Mouse (Mus musculus): ENCODE measurements at regions not wholly inside any gene's neighbourhood (a gene's known extent, or its start where the extent isn't known, plus 50 kb on each side); places are given as distances from the start of the nearest gene placed in this dataset.

DNA sequence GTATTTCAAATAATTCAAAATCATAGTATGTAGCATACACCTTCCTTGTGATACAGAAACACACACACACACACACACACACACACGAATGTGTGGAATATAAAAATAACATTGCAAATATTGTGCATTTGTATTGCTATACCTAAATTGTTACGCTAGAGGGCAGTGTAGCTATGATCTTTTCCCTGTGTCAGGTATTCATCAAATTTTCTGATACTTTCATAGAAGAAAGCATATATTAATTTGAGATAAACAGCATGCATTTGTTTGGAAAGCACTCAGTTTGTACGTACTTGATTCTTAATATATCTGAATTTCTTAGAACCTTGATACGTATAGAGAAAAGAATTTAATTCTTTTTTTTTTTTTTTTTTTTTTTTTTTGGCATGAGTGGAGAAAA, 1700.9 kb upstream of the Sel1l start:
- WGBS = 28% methylated on average over 4 of the region's 4 CpGs
- Histone ChIP-seq H3K27ac (replicated peaks; ENCODE audit: insufficient read depth, low read depth, low read length) (no peak overlapping the region), H3K79me2 (ENCODE audit: control insufficient read depth, insufficient read depth, low read length) (no peaks in the 10 kb centered on the region), H3K9ac (ENCODE audit: low read depth, low read length) (no peak overlapping the region), H3K4me3 (ENCODE audit: insufficient read depth, low read depth, low read length) (no peak overlapping the region), H3K27me3 (ENCODE audit: control insufficient read depth, insufficient read depth, low read length) (no peaks in the 10 kb centered on the region), H3K4me1 (ENCODE audit: control insufficient read depth, insufficient read depth, low read length) (no peaks in the 10 kb centered on the region), H3K36me3 (ENCODE audit: control insufficient read depth, insufficient read depth, low read length) (no peaks in the 10 kb centered on the region)
- TF ChIP-seq CTCF (IDR thresholded peaks at IDR 0.05; ENCODE audit: low read depth, low read length) (no peak), POLR2A (IDR thresholded peaks at IDR 0.05; ENCODE audit: extremely low read depth, insufficient read depth, low read length) (no peak)
- DNase-seq (ENCODE audit: extremely low read depth, low read depth, low spot score) = peak; percentile 2

DNA sequence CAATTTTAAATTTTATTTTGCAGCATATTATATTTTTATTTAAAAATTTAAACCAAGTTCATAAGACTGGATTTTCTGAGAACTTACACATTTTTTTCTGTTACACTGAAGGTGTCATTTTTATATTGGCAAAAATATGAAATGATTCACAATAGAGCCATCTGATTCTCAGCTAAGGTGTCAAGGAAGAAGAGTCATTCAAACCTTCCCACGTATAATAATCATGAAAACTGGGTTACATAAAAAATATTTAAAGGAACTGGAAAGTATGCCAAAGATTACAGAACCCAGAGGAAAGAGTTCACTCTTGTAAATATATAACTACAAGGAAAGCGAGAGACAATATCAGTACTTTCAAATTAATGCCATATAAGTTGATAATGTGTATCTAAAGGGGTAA, 1674.5 kb upstream of the Sel1l start:
- TF ChIP-seq POLR2A (IDR thresholded peaks at IDR 0.05; ENCODE audit: extremely low read depth, insufficient read depth, low read length) = no peak
- no peak for TF ChIP-seq CTCF (IDR thresholded peaks at IDR 0.05; ENCODE audit: low read depth, low read length)
- H3K4me3 ChIP-seq (ENCODE audit: insufficient read depth, low read depth, low read length) = no peak overlapping the region
- 71% methylated on average over 2 of the region's 2 CpGs for WGBS

DNA sequence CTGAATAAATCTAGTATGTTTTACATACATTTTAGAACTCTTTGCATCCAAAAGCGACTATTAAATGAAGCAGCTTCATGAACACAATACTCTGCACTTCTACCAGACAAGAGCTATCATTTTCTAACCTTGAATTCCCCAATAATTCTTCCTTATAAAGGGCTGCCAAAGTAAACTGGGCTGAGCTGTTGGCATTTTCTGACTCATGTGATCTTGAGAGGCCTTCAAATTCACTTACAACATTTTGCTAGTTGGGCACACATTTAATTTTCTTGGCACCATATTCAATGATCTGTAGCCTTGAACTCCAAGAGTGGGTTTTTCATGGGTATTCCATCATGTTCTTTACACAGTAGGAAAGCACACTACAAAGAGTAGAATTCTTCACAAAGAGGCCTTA, 1637.4 kb upstream of the Sel1l start:
- WGBS = 51% methylated on average over 1 of the region's 1 CpGs
- H3K79me2 ChIP-seq (ENCODE audit: control insufficient read depth, insufficient read depth, low read length) = no peaks in the 10 kb centered on the region
- TF ChIP-seq POLR2A (IDR thresholded peaks at IDR 0.05; ENCODE audit: extremely low read depth, insufficient read depth, low read length) = no peak
- no peak for TF ChIP-seq CTCF (IDR thresholded peaks at IDR 0.05; ENCODE audit: low read depth, low read length)

More for the DNA sequence above, 1674.5 kb upstream of the Sel1l start:
- H3K27me3 ChIP-seq (ENCODE audit: control insufficient read depth, insufficient read depth, low read length) = no peaks in the 10 kb centered on the region
- H3K36me3 ChIP-seq (ENCODE audit: control insufficient read depth, insufficient read depth, low read length) = no peaks in the 10 kb centered on the region
- H3K27ac ChIP-seq (replicated peaks; ENCODE audit: insufficient read depth, low read depth, low read length) = no peak overlapping the region
- no peaks in the 10 kb centered on the region for H3K79me2 ChIP-seq (ENCODE audit: control insufficient read depth, insufficient read depth, low read length)
- H3K4me1 ChIP-seq (ENCODE audit: control insufficient read depth, insufficient read depth, low read length) = no peaks in the 10 kb centered on the region
- DNase-seq (ENCODE audit: extremely low read depth, low read depth, low spot score) = no peak
- no peak overlapping the region for H3K9ac ChIP-seq (ENCODE audit: low read depth, low read length)

DNA sequence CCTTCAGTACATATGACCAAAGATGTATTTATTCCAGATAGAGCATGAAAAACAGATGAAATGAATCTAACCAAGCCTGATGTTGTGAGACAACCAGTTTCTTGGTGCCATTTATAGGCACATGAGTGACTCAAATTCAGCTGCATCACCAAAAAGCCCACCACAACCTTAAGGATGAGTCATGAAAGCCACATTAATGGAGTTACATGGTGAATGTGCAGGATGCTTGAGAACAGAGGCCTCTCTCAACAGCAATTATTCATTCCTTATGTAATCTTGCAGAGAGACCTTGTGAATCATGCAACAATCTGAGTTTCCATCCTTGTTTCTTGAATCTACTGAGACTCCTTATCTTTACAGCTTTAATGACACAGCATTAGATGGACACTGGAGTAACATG, 1613.1 kb upstream of the Sel1l start:
- Histone ChIP-seq H3K9ac (ENCODE audit: low read depth, low read length) (no peak overlapping the region), H3K4me1 (ENCODE audit: control insufficient read depth, insufficient read depth, low read length) (no peaks in the 10 kb centered on the region), H3K79me2 (ENCODE audit: control insufficient read depth, insufficient read depth, low read length) (no peaks in the 10 kb centered on the region), H3K27me3 (ENCODE audit: control insufficient read depth, insufficient read depth, low read length) (no peaks in the 10 kb centered on the region), H3K4me3 (ENCODE audit: insufficient read depth, low read depth, low read length) (no peak overlapping the region), H3K36me3 (ENCODE audit: control insufficient read depth, insufficient read depth, low read length) (no peaks in the 10 kb centered on the region), H3K27ac (replicated peaks; ENCODE audit: insufficient read depth, low read depth, low read length) (no peak overlapping the region)
- TF ChIP-seq POLR2A (IDR thresholded peaks at IDR 0.05; ENCODE audit: extremely low read depth, insufficient read depth, low read length) = no peak
- no peak for TF ChIP-seq CTCF (IDR thresholded peaks at IDR 0.05; ENCODE audit: low read depth, low read length)
- no peak for DNase-seq (ENCODE audit: extremely low read depth, low read depth, low spot score)

More for the DNA sequence above, 1637.4 kb upstream of the Sel1l start:
- DNase-seq (ENCODE audit: extremely low read depth, low read depth, low spot score) = no peak
- Histone ChIP-seq H3K27me3 (ENCODE audit: control insufficient read depth, insufficient read depth, low read length) (no peaks in the 10 kb centered on the region), H3K4me1 (ENCODE audit: control insufficient read depth, insufficient read depth, low read length) (no peaks in the 10 kb centered on the region), H3K27ac (replicated peaks; ENCODE audit: insufficient read depth, low read depth, low read length) (no peak overlapping the region), H3K4me3 (ENCODE audit: insufficient read depth, low read depth, low read length) (no peak overlapping the region), H3K36me3 (ENCODE audit: control insufficient read depth, insufficient read depth, low read length) (no peaks in the 10 kb centered on the region), H3K9ac (ENCODE audit: low read depth, low read length) (no peak overlapping the region)

DNA sequence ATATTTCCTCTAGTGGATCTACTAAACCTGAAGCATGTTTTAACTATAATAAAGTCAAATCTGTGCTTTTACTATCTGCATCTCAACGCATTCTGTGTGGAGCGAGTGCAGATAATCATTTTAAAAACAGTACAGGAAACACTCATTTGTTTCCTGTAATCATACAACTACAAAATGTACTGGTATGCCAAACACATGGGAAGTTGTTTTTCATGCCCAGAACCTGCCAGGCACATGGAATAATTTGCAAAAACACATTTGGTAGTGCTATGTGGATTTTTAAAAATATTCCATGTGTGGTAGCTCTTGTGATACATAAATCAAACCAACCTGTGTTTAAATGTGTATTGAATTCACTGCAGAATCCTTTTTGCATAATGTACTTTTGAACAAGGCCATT, 1600.5 kb upstream of the Sel1l start:
- 66% methylated on average over 2 of the region's 2 CpGs for WGBS
- H3K27me3 ChIP-seq (ENCODE audit: control insufficient read depth, insufficient read depth, low read length) = no peaks in the 10 kb centered on the region
- no peak overlapping the region for H3K4me3 ChIP-seq (ENCODE audit: insufficient read depth, low read depth, low read length)
- no peaks in the 10 kb centered on the region for H3K4me1 ChIP-seq (ENCODE audit: control insufficient read depth, insufficient read depth, low read length)
- no peak overlapping the region for H3K27ac ChIP-seq (replicated peaks; ENCODE audit: insufficient read depth, low read depth, low read length)
- H3K79me2 ChIP-seq (ENCODE audit: control insufficient read depth, insufficient read depth, low read length) = no peaks in the 10 kb centered on the region
- TF ChIP-seq CTCF (IDR thresholded peaks at IDR 0.05; ENCODE audit: low read depth, low read length) (no peak), POLR2A (IDR thresholded peaks at IDR 0.05; ENCODE audit: extremely low read depth, insufficient read depth, low read length) (no peak)
- H3K36me3 ChIP-seq (ENCODE audit: control insufficient read depth, insufficient read depth, low read length) = no peaks in the 10 kb centered on the region
- DNase-seq (ENCODE audit: extremely low read depth, low read depth, low spot score) = no peak
- no peak overlapping the region for H3K9ac ChIP-seq (ENCODE audit: low read depth, low read length)

DNA sequence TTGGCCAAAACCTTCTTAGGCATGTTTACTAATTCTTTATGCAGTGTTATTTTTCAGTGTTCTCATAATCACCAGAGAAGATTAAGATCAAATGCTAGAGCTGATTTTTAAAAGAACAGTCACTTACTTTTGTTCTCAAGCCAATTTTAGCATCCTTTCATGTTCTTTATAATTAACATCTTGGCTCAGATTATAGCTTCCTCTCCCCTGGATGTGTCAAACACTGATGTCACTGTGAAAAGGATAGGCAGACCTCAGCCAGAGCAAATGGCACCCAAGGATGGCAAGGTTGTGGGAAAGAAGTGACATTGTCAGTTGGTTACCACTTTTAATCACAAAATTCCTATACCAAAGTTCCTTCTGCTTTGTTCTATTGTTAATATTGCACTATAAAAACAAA, 1580.3 kb upstream of the Sel1l start:
- no peak for TF ChIP-seq CTCF (IDR thresholded peaks at IDR 0.05; ENCODE audit: low read depth, low read length)
- no peak for TF ChIP-seq POLR2A (IDR thresholded peaks at IDR 0.05; ENCODE audit: extremely low read depth, insufficient read depth, low read length)
- no peak overlapping the region for H3K27ac ChIP-seq (replicated peaks; ENCODE audit: insufficient read depth, low read depth, low read length)

More for the DNA sequence above, 1580.3 kb upstream of the Sel1l start:
- no peak for DNase-seq (ENCODE audit: extremely low read depth, low read depth, low spot score)
- Histone ChIP-seq H3K27me3 (ENCODE audit: control insufficient read depth, insufficient read depth, low read length) (no peaks in the 10 kb centered on the region), H3K36me3 (ENCODE audit: control insufficient read depth, insufficient read depth, low read length) (no peaks in the 10 kb centered on the region), H3K4me1 (ENCODE audit: control insufficient read depth, insufficient read depth, low read length) (no peaks in the 10 kb centered on the region), H3K9ac (ENCODE audit: low read depth, low read length) (no peak overlapping the region), H3K79me2 (ENCODE audit: control insufficient read depth, insufficient read depth, low read length) (no peaks in the 10 kb centered on the region), H3K4me3 (ENCODE audit: insufficient read depth, low read depth, low read length) (no peak overlapping the region)

Data from liver, adult 2 months (tissue).